Mouse (Mus musculus) stomach, adult 2 months (tissue): ENCODE measurements around the gene Pcdh9. TPM values are rescaled to one million over a fixed set of nuclear protein-coding genes. Genes with fewer than 3 reads are reported as not detected.

Experiments
- polyA plus RNA-seq: library from polyadenylated mRNA; depleted of rRNA; stranded (reverse); fragments of >200 nt; gene quantifications from 2 replicates; pipeline ENCODE4 v1.2.3, GENCODE M21; 2012; rRNA removed

Pcdh9 gene
- polyA plus RNA-seq: 0.08 and 0.53 TPM in 2 replicates

GRCm38 (mm10) chr14:93890519-93891370 is at the start of gene Pcdh9:
Pcdh9 (minus strand) TSS chr14:93890679.

